Mouse (Mus musculus): ENCODE data around the gene Runx1.

Gene Runx1

GRCm38 (mm10) chr16:92623953-92624352 lies 202.0 kb downstream of the Runx1 start:
- DNase-seq (ENCODE audit: inconsistent age in 2 of 2, low spot score in 1 of 2): no peak

GRCm38 (mm10) chr16:92621859-92622258 lies 204.1 kb downstream of the Runx1 start:
- no peak for DNase-seq (ENCODE audit: inconsistent age in 2 of 2, low spot score in 1 of 2)

- DNase-seq (ENCODE audit: inconsistent age in 2 of 2, low spot score in 1 of 2): no peak
Observed at GRCm38 (mm10) chr16:92620841-92621518, 205.0 kb downstream of the Runx1 start.

GRCm38 (mm10) chr16:92616839-92617238 lies 209.1 kb downstream of the Runx1 start:
- no peak for DNase-seq (ENCODE audit: inconsistent age in 2 of 2, low spot score in 1 of 2)

- no peak for DNase-seq (ENCODE audit: inconsistent age in 2 of 2, low spot score in 1 of 2)
Observed at GRCm38 (mm10) chr16:92615234-92615799, 210.6 kb downstream of the Runx1 start.

- peak in 1 of 2 experiments; percentile 46 for DNase-seq (ENCODE audit: inconsistent age in 2 of 2, low spot score in 1 of 2)
Observed at GRCm38 (mm10) chr16:92612546-92612945, 213.4 kb downstream of the Runx1 start.

GRCm38 (mm10) chr16:92611641-92612149 lies 214.3 kb downstream of the Runx1 start:
- DNase-seq (ENCODE audit: inconsistent age in 2 of 2, low spot score in 1 of 2): no peak

- no peak for DNase-seq (ENCODE audit: inconsistent age in 2 of 2, low spot score in 1 of 2)
Observed at GRCm38 (mm10) chr16:92610464-92610863, 215.5 kb downstream of the Runx1 start.

- DNase-seq (ENCODE audit: inconsistent age in 2 of 2, low spot score in 1 of 2): no peak
Observed at GRCm38 (mm10) chr16:92609717-92610077, 216.3 kb downstream of the Runx1 start.

- DNase-seq (ENCODE audit: inconsistent age in 2 of 2, low spot score in 1 of 2): no peak
Observed at GRCm38 (mm10) chr16:92609006-92609716, 216.8 kb downstream of the Runx1 start.

GRCm38 (mm10) chr16:92608180-92608960 lies 217.6 kb downstream of the Runx1 start:
- no peak for DNase-seq (ENCODE audit: inconsistent age in 2 of 2, low spot score in 1 of 2)

- DNase-seq (ENCODE audit: inconsistent age in 2 of 2, low spot score in 1 of 2): no peak
Observed at GRCm38 (mm10) chr16:92606491-92606965, 219.4 kb downstream of the Runx1 start.

- DNase-seq (ENCODE audit: inconsistent age in 2 of 2, low spot score in 1 of 2): no peak
Observed at GRCm38 (mm10) chr16:92605606-92606490, 220.1 kb downstream of the Runx1 start.

- no peak for DNase-seq (ENCODE audit: inconsistent age in 2 of 2, low spot score in 1 of 2)
Observed at GRCm38 (mm10) chr16:92602504-92602903, 223.4 kb downstream of the Runx1 start.

- no peak for DNase-seq (ENCODE audit: inconsistent age in 2 of 2, low spot score in 1 of 2)
Observed at GRCm38 (mm10) chr16:92601270-92601826, 224.6 kb downstream of the Runx1 start.

GRCm38 (mm10) chr16:92599451-92599850 lies 226.5 kb downstream of the Runx1 start:
- no peak for DNase-seq (ENCODE audit: inconsistent age in 2 of 2, low spot score in 1 of 2)

GRCm38 (mm10) chr16:92597655-92598054 lies 228.3 kb downstream of the Runx1 start:
- DNase-seq (ENCODE audit: inconsistent age in 2 of 2, low spot score in 1 of 2): no peak

GRCm38 (mm10) chr16:92592207-92592606 lies 233.7 kb downstream of the Runx1 start:
- DNase-seq (ENCODE audit: inconsistent age in 2 of 2, low spot score in 1 of 2): no peak

- no peak for DNase-seq (ENCODE audit: inconsistent age in 2 of 2, low spot score in 1 of 2)
Observed at GRCm38 (mm10) chr16:92591783-92592182, 234.2 kb downstream of the Runx1 start.

GRCm38 (mm10) chr16:92587836-92588235 lies 238.1 kb downstream of the Runx1 start:
- no peak for DNase-seq (ENCODE audit: inconsistent age in 2 of 2, low spot score in 1 of 2)
